Mouse (Mus musculus) intestine, embryonic 15.5 days (tissue): ENCODE data around the gene Phf5a. TPM values are rescaled to one million over a fixed set of nuclear protein-coding genes. Genes with fewer than 3 reads are reported as not detected.
A peak's percentile ranks its signal among the peaks of the same experiment; 100 is the strongest.
"Not testable (repeated sequence)": the region's sequence is repeated elsewhere in the genome, so short reads cannot be mapped to it uniquely, and the experiment has no call there.

ENCODE experiments used
- ATAC-seq: fragments of 200-750 bp; cut with Nextera tagmentation; 2 replicates; pipeline ENCODE4 v1.8.0; 2017; ENCODE audit warnings: moderate TSS enrichment, moderate library complexity
- H3K27ac ChIP-seq: fragments of 300-500 bp; sonication (generic); 2 replicates; pipeline ENCODE4 v1.5.1; 2015; ENCODE audit warnings: mild to moderate bottlenecking, inconsistent platforms
- H3K27me3 ChIP-seq: fragments of 300-500 bp; sonication (generic); replicated peaks from 2 replicates; pipeline ENCODE4 v1.6.1; 2015; ENCODE audit warnings: inconsistent platforms
- H3K36me3 ChIP-seq: fragments of 300-500 bp; sonication (generic); 2 replicates; pipeline ENCODE4 v1.6.1; 2015; ENCODE audit warnings: inconsistent platforms
- H3K4me1 ChIP-seq: fragments of 300-500 bp; sonication (generic); replicated peaks from 2 replicates; pipeline ENCODE4 v1.6.1; 2015; ENCODE audit warnings: inconsistent platforms
- H3K4me2 ChIP-seq: fragments of 300-500 bp; sonication (generic); replicated peaks from 2 replicates; pipeline ENCODE4 v1.6.1; 2015; ENCODE audit warnings: mild to moderate bottlenecking, inconsistent platforms
- H3K4me3 ChIP-seq: fragments of 300-500 bp; sonication (generic); replicated peaks from 2 replicates; pipeline ENCODE4 v1.5.1; 2015; ENCODE audit warnings: inconsistent platforms
- H3K9ac ChIP-seq: fragments of 300-500 bp; sonication (generic); 2 replicates; pipeline ENCODE4 v1.6.1; 2015; ENCODE audit warnings: inconsistent platforms
- H3K9me3 ChIP-seq: fragments of 300-500 bp; sonication (generic); 2 replicates; pipeline ENCODE4 v1.6.1; 2016; ENCODE audit warnings: inconsistent platforms
- WGBS: fragments of 180-500 bp; shearing (Covaris S2); methylation state at CpG from one replicate; pipeline ENCODE4 v1.1.7; 2015; 5-methylcytosine and 5-hydroxymethylcytosine counted together
- polyA plus RNA-seq: library from polyadenylated mRNA; unstranded; fragments of >200 nt; fragmentation: Nextera tagmentation; extraction: Ambion mirVana; gene quantifications from 2 replicates; pipeline ENCODE4 v1.2.1, GENCODE M21; 2015

Phf5a gene
- polyA plus RNA-seq, result 120 and 152 TPM in 2 replicates

DNA sequence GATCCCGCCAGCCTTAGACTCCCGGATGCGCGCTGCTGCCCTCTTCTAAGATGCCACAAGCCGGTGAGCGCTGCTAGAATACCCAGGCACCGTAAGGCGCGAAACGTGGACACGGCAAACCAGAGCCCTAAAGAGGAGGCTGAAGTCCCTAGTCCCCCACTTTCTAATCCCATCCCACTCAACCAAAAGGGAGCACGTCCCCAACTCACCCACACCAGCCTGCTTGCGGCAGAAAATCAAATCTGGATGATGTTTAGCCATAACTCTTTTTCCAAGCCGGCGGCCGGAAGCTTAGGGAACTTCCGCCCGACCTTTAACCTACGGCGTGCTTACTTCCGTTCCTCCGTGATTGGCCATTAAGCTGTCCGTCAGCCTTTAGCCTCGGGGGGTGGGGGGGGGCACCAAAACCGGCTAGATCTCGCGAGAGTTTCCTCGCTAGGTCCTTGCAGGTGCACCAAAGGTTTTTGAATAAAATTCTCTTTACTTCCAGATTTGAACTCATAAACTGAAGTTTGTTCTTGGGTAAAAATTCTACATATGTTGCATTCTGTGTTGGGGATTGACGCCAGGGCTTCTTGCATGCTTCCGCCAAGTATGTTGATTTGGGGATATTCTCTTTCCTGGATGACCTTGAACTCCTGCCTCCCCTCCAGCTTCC is at the start of gene Phf5a:
TSS of gene Phf5a (minus strand) at position 308 of the 658 bp plus-strand sequence.
- H3K36me3 ChIP-seq, result peaks cover 26% of the 10 kb centered on the region
- peak within 1 kb of the TSS; percentile 75 for H3K4me2 ChIP-seq
- peak within 1 kb of the TSS; percentile 90 for H3K9ac ChIP-seq
- H3K9me3 ChIP-seq, result no peaks in the 10 kb centered on the region
- WGBS, result under 1% methylated on average over 30 of the region's 30 CpGs
- H3K27ac ChIP-seq, result peak within 1 kb of the TSS; percentile 98
- H3K27me3 ChIP-seq, result no peaks in the 10 kb centered on the region
- peak; percentile 94 for ATAC-seq
- H3K4me3 ChIP-seq, result peak within 1 kb of the TSS; percentile 89
- H3K4me1 ChIP-seq, result peaks cover 4% of the 10 kb centered on the region; the same call in 1 of the 2 replicates

GRCm38 (mm10) chr15:81921255-81921654 is 49.5 kb upstream of the Phf5a start:
- Histone ChIP-seq H3K27me3 (no peaks in the 10 kb centered on the region), H3K36me3 (peaks cover 3% of the 10 kb centered on the region; the same call in 1 of the 2 replicates), H3K9me3 (no peaks in the 10 kb centered on the region), H3K9ac (no peak overlapping the region), H3K4me3 (no peak overlapping the region), H3K4me2 (no peak overlapping the region), H3K4me1 (peaks cover 15% of the 10 kb centered on the region), H3K27ac (no peak overlapping the region)
- 58% methylated on average over 5 of the region's 5 CpGs for WGBS
- ATAC-seq, result no peak

GRCm38 (mm10) chr15:81920546-81921217 is 49.0 kb upstream of the Phf5a start:
- H3K4me2 ChIP-seq, result no peak overlapping the region
- no peak overlapping the region for H3K9ac ChIP-seq
- no peak for ATAC-seq
- H3K4me3 ChIP-seq, result no peak overlapping the region
- peaks cover 15% of the 10 kb centered on the region for H3K4me1 ChIP-seq
- no peaks in the 10 kb centered on the region for H3K27me3 ChIP-seq
- WGBS, result 87% methylated on average over 10 of the region's 10 CpGs
- no peak overlapping the region for H3K27ac ChIP-seq
- H3K36me3 ChIP-seq, result peaks cover 9% of the 10 kb centered on the region
- H3K9me3 ChIP-seq, result no peaks in the 10 kb centered on the region

GRCm38 (mm10) chr15:81919062-81919461 is 47.4 kb upstream of the Phf5a start:
- no peaks in the 10 kb centered on the region for H3K27me3 ChIP-seq
- WGBS, result 71% methylated on average over 5 of the region's 5 CpGs
- H3K9me3 ChIP-seq, result no peaks in the 10 kb centered on the region
- peaks cover 16% of the 10 kb centered on the region for H3K36me3 ChIP-seq
- H3K27ac ChIP-seq, result no peak overlapping the region
- ATAC-seq, result no peak
- H3K4me1 ChIP-seq, result 0 out of 2 replicates have a peak, but pooled peaks cover under 1% of the 10 kb centered on the region
- H3K9ac ChIP-seq, result no peak overlapping the region
- no peak overlapping the region for H3K4me3 ChIP-seq
- no peak overlapping the region for H3K4me2 ChIP-seq

- Histone ChIP-seq H3K4me2 (no peak overlapping the region), H3K27ac (no peak overlapping the region), H3K9me3 (no peaks in the 10 kb centered on the region), H3K36me3 (peaks cover 26% of the 10 kb centered on the region), H3K4me3 (no peak overlapping the region), H3K9ac (no peak overlapping the region), H3K4me1 (no peaks in the 10 kb centered on the region), H3K27me3 (no peaks in the 10 kb centered on the region)
- ATAC-seq, result peak; percentile 66; the same call in 1 of the 2 replicates
- WGBS, result 55% methylated on average over 6 of the region's 6 CpGs
These were observed 46.1 kb upstream of the Phf5a start for GRCm38 (mm10) chr15:81917621-81918463.

- no peak overlapping the region for H3K9ac ChIP-seq
- H3K4me2 ChIP-seq, result no peak overlapping the region
- no peak for ATAC-seq
- H3K27me3 ChIP-seq, result no peaks in the 10 kb centered on the region
- no peak overlapping the region for H3K4me3 ChIP-seq
- peaks cover 32% of the 10 kb centered on the region for H3K36me3 ChIP-seq
- no peak overlapping the region for H3K27ac ChIP-seq
- H3K4me1 ChIP-seq, result no peaks in the 10 kb centered on the region
- H3K9me3 ChIP-seq, result no peaks in the 10 kb centered on the region
- 89% methylated on average over 12 of the region's 12 CpGs for WGBS
These were observed 45.5 kb upstream of the Phf5a start for GRCm38 (mm10) chr15:81917201-81917600.

DNA sequence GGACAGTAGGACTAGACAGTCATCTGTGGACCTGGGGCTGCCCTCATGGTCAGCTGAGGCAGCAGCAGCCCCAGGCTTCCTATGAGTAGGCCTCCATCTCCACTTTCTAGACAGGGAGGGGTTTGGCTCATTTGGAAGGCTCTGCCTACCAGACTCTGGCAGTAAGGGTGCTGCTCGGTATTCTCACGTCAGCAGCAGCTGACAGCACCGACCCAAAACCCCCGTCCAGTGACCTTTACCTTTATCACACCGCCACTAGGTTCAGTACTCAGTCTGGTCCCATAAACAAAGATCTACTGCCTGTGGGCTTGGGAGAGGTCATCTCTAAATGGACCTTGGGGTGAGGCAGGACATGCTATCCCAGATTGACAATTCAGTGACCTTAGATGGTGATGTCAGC is 44.0 kb upstream of the Phf5a start:
- H3K36me3 ChIP-seq, result peaks cover 42% of the 10 kb centered on the region

GRCm38 (mm10) chr15:81914668-81915067 is 43.0 kb upstream of the Phf5a start:
- no peak overlapping the region for H3K4me3 ChIP-seq
- no peaks in the 10 kb centered on the region for H3K9me3 ChIP-seq
- H3K27me3 ChIP-seq, result no peaks in the 10 kb centered on the region
- peaks cover 49% of the 10 kb centered on the region for H3K36me3 ChIP-seq
- H3K9ac ChIP-seq, result no peak overlapping the region
- H3K27ac ChIP-seq, result no peak overlapping the region
- no peak for ATAC-seq
- no peaks in the 10 kb centered on the region for H3K4me1 ChIP-seq
- no peak overlapping the region for H3K4me2 ChIP-seq
- WGBS, result 80% methylated on average over 5 of the region's 5 CpGs

More for the DNA sequence above, 44.0 kb upstream of the Phf5a start:
- WGBS, result 76% methylated on average over 5 of the region's 5 CpGs
- ATAC-seq, result no peak
- Histone ChIP-seq H3K27me3 (no peaks in the 10 kb centered on the region), H3K4me1 (no peaks in the 10 kb centered on the region), H3K27ac (no peak overlapping the region), H3K4me2 (no peak overlapping the region), H3K4me3 (no peak overlapping the region), H3K9me3 (no peaks in the 10 kb centered on the region), H3K9ac (no peak overlapping the region)

GRCm38 (mm10) chr15:81912498-81912897 is 40.8 kb upstream of the Phf5a start:
- no peak for ATAC-seq
- no peaks in the 10 kb centered on the region for H3K4me1 ChIP-seq
- 74% methylated on average over 2 of the region's 2 CpGs for WGBS
- H3K27ac ChIP-seq, result no peak overlapping the region
- no peaks in the 10 kb centered on the region for H3K27me3 ChIP-seq
- H3K9ac ChIP-seq, result no peak overlapping the region
- no peak overlapping the region for H3K4me3 ChIP-seq
- no peaks in the 10 kb centered on the region for H3K9me3 ChIP-seq
- no peak overlapping the region for H3K4me2 ChIP-seq
- peaks cover 63% of the 10 kb centered on the region for H3K36me3 ChIP-seq

DNA sequence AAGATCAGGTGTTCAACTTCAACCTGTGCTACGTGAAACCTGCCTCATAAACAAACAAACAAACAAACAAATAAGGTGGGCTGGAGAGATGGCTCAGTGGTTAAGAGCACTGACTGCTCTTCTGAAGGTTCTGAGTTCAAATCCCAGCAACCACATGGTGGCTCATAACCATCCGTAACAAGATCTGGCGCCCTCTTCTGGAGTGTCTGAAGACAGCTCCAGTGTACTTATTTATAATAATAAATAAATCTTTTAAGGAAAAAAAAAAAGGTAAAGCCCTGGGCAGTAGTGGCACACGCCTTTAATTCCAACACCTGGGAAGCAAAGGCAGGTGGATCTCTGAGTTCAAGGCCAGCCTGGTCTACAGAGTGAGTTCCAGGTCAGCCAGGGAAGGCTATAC is 37.1 kb upstream of the Phf5a start:
- H3K27ac ChIP-seq, H3K27me3 ChIP-seq, ATAC-seq, H3K9me3 ChIP-seq, H3K4me3 ChIP-seq, H3K4me1 ChIP-seq, H3K4me2 ChIP-seq, H3K9ac ChIP-seq: not testable (repeated sequence)
- WGBS, result 87% methylated on average over 4 of the region's 4 CpGs
- peaks cover 78% of the 10 kb centered on the region for H3K36me3 ChIP-seq

- Histone ChIP-seq H3K9ac (no peak overlapping the region), H3K27me3 (no peaks in the 10 kb centered on the region), H3K9me3 (no peaks in the 10 kb centered on the region), H3K36me3 (peaks cover 74% of the 10 kb centered on the region), H3K27ac (no peak overlapping the region), H3K4me2 (no peak overlapping the region), H3K4me3 (no peak overlapping the region), H3K4me1 (no peaks in the 10 kb centered on the region)
- ATAC-seq, result no peak
- 85% methylated on average over 8 of the region's 8 CpGs for WGBS
These were observed 36.2 kb upstream of the Phf5a start for GRCm38 (mm10) chr15:81907953-81908352.

DNA sequence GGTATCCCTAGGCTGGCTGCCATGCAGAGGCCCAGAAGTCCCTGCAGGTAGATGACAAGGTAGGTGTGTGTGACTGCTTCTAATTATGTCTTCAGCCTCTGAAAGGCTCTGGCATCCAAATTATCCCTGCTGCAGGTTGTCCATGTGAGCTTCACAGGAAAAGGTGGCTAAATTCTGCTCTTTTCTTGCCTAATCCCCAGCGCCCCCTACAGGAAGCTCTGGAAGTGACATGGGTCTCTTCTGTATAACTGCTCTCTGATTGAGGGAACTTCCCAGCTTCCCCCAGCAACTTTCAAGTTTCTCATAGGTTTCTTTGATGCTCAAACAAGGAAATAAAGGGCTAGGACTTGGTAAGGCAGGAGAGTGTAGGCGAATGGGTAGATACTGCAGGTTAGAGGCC is 33.2 kb upstream of the Phf5a start:
- no peak overlapping the region for H3K4me3 ChIP-seq
- no peak for ATAC-seq
- H3K9me3 ChIP-seq, result no peaks in the 10 kb centered on the region
- H3K36me3 ChIP-seq, result peaks cover 77% of the 10 kb centered on the region
- H3K4me2 ChIP-seq, result no peak overlapping the region
- no peaks in the 10 kb centered on the region for H3K27me3 ChIP-seq
- no peak overlapping the region for H3K27ac ChIP-seq
- H3K4me1 ChIP-seq, result no peaks in the 10 kb centered on the region
- WGBS, result 42% methylated on average over 2 of the region's 2 CpGs
- no peak overlapping the region for H3K9ac ChIP-seq
